ENCODE assay signal across 14 mouse cellular contexts in genomic region chr10:58351670-58352069, GRCm38 (mm10). TPM values are rescaled to one million over a fixed set of nuclear protein-coding genes. Genes with fewer than 3 reads are reported as not detected.
DNase-seq lines count a peak whose midpoint lies in the region; ATAC-seq and TF ChIP-seq lines count a peak whose summit lies in the region.
"Had no signal": no experiment of that assay in that cellular context is flagged by ENCODE, and none has a peak within 500 bp of the region (broad histone marks: within the 10 kb centered on the region; RNA-seq: fewer than 3 reads in every experiment).

No protein-coding gene starts in this region.

- no peak overlapping the region for H3K4me3 ChIP-seq in heart, postnatal 0 days (ENCODE audit: low read depth, low read length)
- no peak overlapping the region for H3K4me3 ChIP-seq in heart, embryonic 11.5 days (ENCODE audit: low read depth, low read length)
- H3K4me3 ChIP-seq: embryonic facial prominence, embryonic 12.5 days; heart, embryonic 10.5 days; stomach, embryonic 15.5 days had no signal

- no peak overlapping the region for H3K4me2 ChIP-seq in heart, postnatal 0 days (ENCODE audit: low read depth, low read length)
- H3K4me2 ChIP-seq in heart, embryonic 11.5 days = no peak overlapping the region
- H3K4me2 ChIP-seq: embryonic facial prominence, embryonic 12.5 days; stomach, embryonic 15.5 days had no signal

- no peaks in the 10 kb centered on the region for H3K27me3 ChIP-seq in heart, postnatal 0 days (ENCODE audit: control insufficient read depth, insufficient read depth, low read length)
- H3K27me3 ChIP-seq in heart, embryonic 11.5 days (ENCODE audit: control insufficient read depth, insufficient read depth, low read length) = no peaks in the 10 kb centered on the region
- H3K27me3 ChIP-seq: embryonic facial prominence, embryonic 12.5 days; stomach, embryonic 15.5 days had no signal

- H3K27ac ChIP-seq in heart, postnatal 0 days (ENCODE audit: low read depth) = peak overlapping the region; percentile 39; the same call in 1 of the 2 replicates
- H3K27ac ChIP-seq in heart, embryonic 11.5 days (ENCODE audit: low read depth, low read length) = no peak overlapping the region
- H3K27ac ChIP-seq: embryonic facial prominence, embryonic 12.5 days; heart, embryonic 10.5 days; stomach, embryonic 15.5 days had no signal

- WGBS in heart, postnatal 0 days = 31% methylated on average over 2 of the region's 2 CpGs
- 65% methylated on average over 2 of the region's 2 CpGs for WGBS in heart, embryonic 11.5 days (ENCODE audit: insufficient replicate concordance)

- no peak for DNase-seq in heart, postnatal 0 days (ENCODE audit: low spot score)
- DNase-seq in embryo, embryonic 10.5 days (ENCODE audit: low spot score) = no peak
- no peak for DNase-seq in adrenal gland, adult 2 months
- DNase-seq in kidney, adult 11 months = no peak
- DNase-seq: cerebellum, adult 8-10 months; forebrain, postnatal 0 days; kidney, adult 9 months had no signal

- no peaks in the 10 kb centered on the region for H3K9me3 ChIP-seq in heart, postnatal 0 days (replicated peaks; ENCODE audit: control insufficient read depth, low read length)
- no peaks in the 10 kb centered on the region for H3K9me3 ChIP-seq in heart, embryonic 11.5 days (replicated peaks; ENCODE audit: control insufficient read depth, low read length)
- H3K9me3 ChIP-seq: embryonic facial prominence, embryonic 12.5 days; heart, embryonic 10.5 days; stomach, embryonic 15.5 days had no signal

- 0 out of 2 replicates have a peak, but pooled peaks cover 4% of the 10 kb centered on the region for H3K36me3 ChIP-seq in heart, postnatal 0 days (replicated peaks; ENCODE audit: control insufficient read depth, insufficient read depth, low read length)
- no peaks in the 10 kb centered on the region for H3K36me3 ChIP-seq in heart, embryonic 11.5 days (ENCODE audit: control insufficient read depth, insufficient read depth, low read length)
- H3K36me3 ChIP-seq: embryonic facial prominence, embryonic 12.5 days; stomach, embryonic 15.5 days had no signal

- no peak overlapping the region for H3K9ac ChIP-seq in heart, postnatal 0 days (replicated peaks; ENCODE audit: low read depth, low read length)
- no peak overlapping the region for H3K9ac ChIP-seq in heart, embryonic 11.5 days (ENCODE audit: low read depth, low read length)
- H3K9ac ChIP-seq: embryonic facial prominence, embryonic 12.5 days; forebrain, postnatal 0 days; stomach, embryonic 15.5 days had no signal

- no peak for ATAC-seq in heart, postnatal 0 days (ENCODE audit: insufficient read depth, low read depth)
- ATAC-seq in heart, embryonic 11.5 days (replicated peaks; ENCODE audit: insufficient number of reproducible peaks, low FRiP score, low TSS enrichment) = no peak
- peak; percentile 91 for ATAC-seq in CD4-positive, CD25-positive, alpha-beta regulatory T cell, adult 4 months
- ATAC-seq in hematopoietic stem cell, adult 5-6 weeks (replicated peaks in 1 of 2; ENCODE audit: insufficient read depth in 1 of 2, low FRiP score in 2 of 2, low TSS enrichment in 1 of 2, low read depth in 1 of 2, poor library complexity in 2 of 2, severe bottlenecking in 2 of 2) = peak; percentile 66 to 67
- peak; percentile 76 for ATAC-seq in megakaryocyte, adult 5-6 weeks (ENCODE audit: poor library complexity, severe bottlenecking)
- ATAC-seq: forebrain, postnatal 0 days had no signal

- no peak for TF ChIP-seq CTCF in heart, postnatal 0 days (IDR thresholded peaks at IDR 0.05; ENCODE audit: low read depth)

- no peak for TF ChIP-seq EP300 in heart, postnatal 0 days (IDR thresholded peaks at IDR 0.05; ENCODE audit: low read depth)

- H3K4me1 ChIP-seq in heart, postnatal 0 days (ENCODE audit: control insufficient read depth, insufficient read depth) = peaks cover 23% of the 10 kb centered on the region
- peaks cover 32% of the 10 kb centered on the region for H3K4me1 ChIP-seq in heart, embryonic 11.5 days (ENCODE audit: control insufficient read depth, insufficient read depth, low read length)
- H3K4me1 ChIP-seq: embryonic facial prominence, embryonic 12.5 days had no signal

RNA-seq across cellular contexts. Expression of gene Lims1, which starts 28.4 kb away (rescaled TPM):
- total RNA-seq in heart, postnatal 0 days (2014; rRNA removed; ENCODE audit: low replicate concordance) = 177 and 193 TPM in 2 replicates
- 211 and 232 TPM in 2 replicates for polyA plus RNA-seq in heart, postnatal 0 days (2015; fragmentation: Nextera tagmentation; extraction: Ambion mirVana)
- polyA plus RNA-seq in heart, embryonic 11.5 days (2014; fragmentation: Nextera tagmentation; extraction: Ambion mirVana) = 120 and 125 TPM in 2 replicates
- polyA plus RNA-seq in CD4-positive, CD25-positive, alpha-beta regulatory T cell, adult 4 months (2017; shearing (Covaris generic)) = 10 to 100 TPM; 84.8 to 96.8 TPM
- total RNA-seq in hematopoietic stem cell, adult 5-6 weeks (2017) = 77.5 and 123 TPM in 2 replicates
- total RNA-seq in megakaryocyte, adult 5-6 weeks (2015) = 239 and 260 TPM in 2 replicates
- 171 and 182 TPM in 2 replicates for total RNA-seq in megakaryocyte, adult 5-6 weeks (2017)
- 10 to 100 TPM; 41.4 to 50.6 TPM for total RNA-seq in adrenal gland, adult 2 months (2021)
- polyA plus RNA-seq in adrenal gland, adult 2 months (2012; rRNA removed) = 2.6 and 2.7 TPM in 2 replicates

Comparison
In these comparisons a context has a peak if more than half of its experiments do, and no peak if none do; other contexts are left out.
1. ATAC-seq: peak in CD4-positive, CD25-positive, alpha-beta regulatory T cell, adult 4 months (single experiment), hematopoietic stem cell, adult 5-6 weeks (2 of 2) and megakaryocyte, adult 5-6 weeks (single experiment); none in heart, postnatal 0 days (single experiment) and heart, embryonic 11.5 days (single experiment).